Mouse (Mus musculus): ENCODE results near the gene Plgrkt. TPM values are rescaled to one million over a fixed set of nuclear protein-coding genes. Genes with fewer than 3 reads are reported as not detected.

Plgrkt gene
- polyA plus RNA-seq, 1 experiment from 2014 or later, result 68.4 TPM

GRCm38 (mm10) chr19:29365105-29365504 lies 2.1 kb downstream of the Plgrkt start:
- Histone ChIP-seq H3K4me2 (replicated peaks; ENCODE audit: low read depth, low read length) (no peak overlapping the region), H3K27me3 (ENCODE audit: control insufficient read depth, insufficient read depth, low read length) (no peaks in the 10 kb centered on the region), H3K27ac (ENCODE audit: low read depth, low read length) (no peak overlapping the region), H3K4me3 (ENCODE audit: low read depth, low read length) (no peak overlapping the region), H3K4me1 (replicated peaks; ENCODE audit: control insufficient read depth, insufficient read depth, low read length) (peaks cover 3% of the 10 kb centered on the region; the same call in 1 of the 2 replicates), H3K36me3 (ENCODE audit: control insufficient read depth, insufficient read depth, low read length) (no peaks in the 10 kb centered on the region), H3K9me3 (ENCODE audit: control insufficient read depth, low read length) (no peaks in the 10 kb centered on the region), H3K9ac (ENCODE audit: low read depth, low read length) (no peak overlapping the region)
- ATAC-seq (ENCODE audit: low FRiP score), result no peak
- WGBS, result 13% methylated on average over 3 of the region's 3 CpGs
- no peak for DNase-seq (ENCODE audit: low spot score)

- Histone ChIP-seq H3K9ac (ENCODE audit: low read depth, low read length) (no peak overlapping the region), H3K9me3 (ENCODE audit: control insufficient read depth, low read length) (no peaks in the 10 kb centered on the region), H3K4me3 (ENCODE audit: low read depth, low read length) (no peak overlapping the region), H3K36me3 (ENCODE audit: control insufficient read depth, insufficient read depth, low read length) (no peaks in the 10 kb centered on the region), H3K27me3 (ENCODE audit: control insufficient read depth, insufficient read depth, low read length) (no peaks in the 10 kb centered on the region), H3K27ac (ENCODE audit: low read depth, low read length) (no peak overlapping the region), H3K4me2 (replicated peaks; ENCODE audit: low read depth, low read length) (no peak overlapping the region), H3K4me1 (replicated peaks; ENCODE audit: control insufficient read depth, insufficient read depth, low read length) (peaks cover 3% of the 10 kb centered on the region; the same call in 1 of the 2 replicates)
- 78% methylated on average over 5 of the region's 5 CpGs for WGBS
- no peak for DNase-seq (ENCODE audit: low spot score)
- ATAC-seq (ENCODE audit: low FRiP score), result no peak
Observed at GRCm38 (mm10) chr19:29364076-29364475, 3.1 kb downstream of the Plgrkt start.

- 97% methylated on average over 7 of the region's 7 CpGs for WGBS
Observed at GRCm38 (mm10) chr19:29363557-29363956, 3.6 kb downstream of the Plgrkt start.

DNA sequence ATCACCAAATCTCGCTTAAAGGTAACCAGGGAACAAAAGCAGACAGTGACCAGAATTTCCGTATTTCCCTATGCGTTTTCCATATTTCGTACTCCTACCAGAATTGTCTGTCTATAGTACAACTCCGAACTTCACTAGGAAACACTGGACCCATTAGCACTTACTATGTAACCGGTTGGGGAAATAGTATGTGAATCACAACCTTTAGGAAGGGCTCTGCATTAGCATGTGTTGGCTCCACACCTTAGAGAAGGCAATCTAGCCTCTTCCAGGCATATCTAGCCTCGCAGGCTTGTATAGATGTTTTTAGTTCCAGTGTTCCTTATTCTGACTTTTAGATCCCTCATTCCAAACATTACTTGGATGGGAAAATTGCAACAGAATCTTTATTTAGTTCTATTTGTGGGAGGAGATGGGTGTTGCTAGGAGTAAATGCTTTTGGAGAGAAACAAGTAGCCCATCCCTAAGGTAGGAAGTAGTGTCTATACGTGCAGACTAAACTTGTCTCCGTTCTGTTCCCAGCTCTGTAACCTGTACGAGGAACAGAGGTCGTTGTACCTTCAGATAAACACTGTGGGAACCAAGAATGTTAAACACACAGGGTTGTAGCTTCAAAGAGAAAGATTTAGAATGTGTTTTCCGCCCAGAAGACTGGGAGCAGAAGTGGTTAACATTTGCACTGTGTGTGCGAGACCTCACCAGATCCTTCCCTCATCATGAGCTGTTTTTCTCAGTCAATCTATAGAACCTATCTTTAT lies 4.8 kb downstream of the Plgrkt start:
- DNase-seq (ENCODE audit: low spot score) (no peak), ATAC-seq (ENCODE audit: low FRiP score) (peak; percentile 46)
- Histone ChIP-seq H3K27me3 (ENCODE audit: control insufficient read depth, insufficient read depth, low read length) (no peaks in the 10 kb centered on the region), H3K4me1 (replicated peaks; ENCODE audit: control insufficient read depth, insufficient read depth, low read length) (peaks cover 1% of the 10 kb centered on the region; the same call in 1 of the 2 replicates), H3K4me3 (ENCODE audit: low read depth, low read length) (peak overlapping the region; percentile 52), H3K4me2 (replicated peaks; ENCODE audit: low read depth, low read length) (peak overlapping the region; percentile 65), H3K27ac (ENCODE audit: low read depth, low read length) (no peak overlapping the region), H3K9me3 (ENCODE audit: control insufficient read depth, low read length) (no peaks in the 10 kb centered on the region), H3K36me3 (ENCODE audit: control insufficient read depth, insufficient read depth, low read length) (no peaks in the 10 kb centered on the region), H3K9ac (ENCODE audit: low read depth, low read length) (peak overlapping the region; percentile 13; the same call in 1 of the 2 replicates)
- 49% methylated on average over 13 of the region's 13 CpGs for WGBS

More at GRCm38 (mm10) chr19:29363557-29363956, 3.6 kb downstream of the Plgrkt start:
- no peaks in the 10 kb centered on the region for H3K36me3 ChIP-seq (ENCODE audit: control insufficient read depth, insufficient read depth, low read length)
- no peak overlapping the region for H3K9ac ChIP-seq (ENCODE audit: low read depth, low read length)
- no peak for DNase-seq (ENCODE audit: low spot score)
- H3K4me3 ChIP-seq (ENCODE audit: low read depth, low read length), result no peak overlapping the region
- ATAC-seq (ENCODE audit: low FRiP score), result no peak
- no peak overlapping the region for H3K27ac ChIP-seq (ENCODE audit: low read depth, low read length)
- peaks cover 3% of the 10 kb centered on the region; the same call in 1 of the 2 replicates for H3K4me1 ChIP-seq (replicated peaks; ENCODE audit: control insufficient read depth, insufficient read depth, low read length)
- H3K27me3 ChIP-seq (ENCODE audit: control insufficient read depth, insufficient read depth, low read length), result no peaks in the 10 kb centered on the region
- no peak overlapping the region for H3K4me2 ChIP-seq (replicated peaks; ENCODE audit: low read depth, low read length)
- no peaks in the 10 kb centered on the region for H3K9me3 ChIP-seq (ENCODE audit: control insufficient read depth, low read length)

- WGBS, result 3% methylated on average over 33 of the region's 33 CpGs
Observed at GRCm38 (mm10) chr19:29361468-29362130, 5.6 kb downstream of the Plgrkt start.

GRCm38 (mm10) chr19:29360251-29360650 lies 6.9 kb downstream of the Plgrkt start:
- 85% methylated on average over 5 of the region's 5 CpGs for WGBS
- ATAC-seq (ENCODE audit: low FRiP score) (no peak), DNase-seq (ENCODE audit: low spot score) (no peak)
- Histone ChIP-seq H3K4me1 (replicated peaks; ENCODE audit: control insufficient read depth, insufficient read depth, low read length) (no peaks in the 10 kb centered on the region), H3K27me3 (ENCODE audit: control insufficient read depth, insufficient read depth, low read length) (no peaks in the 10 kb centered on the region), H3K4me2 (replicated peaks; ENCODE audit: low read depth, low read length) (no peak overlapping the region), H3K4me3 (ENCODE audit: low read depth, low read length) (no peak overlapping the region), H3K9me3 (ENCODE audit: control insufficient read depth, low read length) (no peaks in the 10 kb centered on the region), H3K9ac (ENCODE audit: low read depth, low read length) (0 out of 2 replicates have a peak overlapping the region, but pooled peaks have one; percentile 11), H3K27ac (ENCODE audit: low read depth, low read length) (no peak overlapping the region), H3K36me3 (ENCODE audit: control insufficient read depth, insufficient read depth, low read length) (no peaks in the 10 kb centered on the region)

More at GRCm38 (mm10) chr19:29361468-29362130, 5.6 kb downstream of the Plgrkt start:
- H3K4me3 ChIP-seq (ENCODE audit: low read depth, low read length), result peak overlapping the region; percentile 52
- H3K27me3 ChIP-seq (ENCODE audit: control insufficient read depth, insufficient read depth, low read length), result no peaks in the 10 kb centered on the region
- peak overlapping the region; percentile 71 for H3K9ac ChIP-seq (ENCODE audit: low read depth, low read length)
- no peaks in the 10 kb centered on the region for H3K4me1 ChIP-seq (replicated peaks; ENCODE audit: control insufficient read depth, insufficient read depth, low read length)
- ATAC-seq (ENCODE audit: low FRiP score) (peak; percentile 100), DNase-seq (ENCODE audit: low spot score) (peak; percentile 85)
- no peak overlapping the region for H3K27ac ChIP-seq (ENCODE audit: low read depth, low read length)
- peak overlapping the region; percentile 65 for H3K4me2 ChIP-seq (replicated peaks; ENCODE audit: low read depth, low read length)
- H3K9me3 ChIP-seq (ENCODE audit: control insufficient read depth, low read length), result no peaks in the 10 kb centered on the region
- H3K36me3 ChIP-seq (ENCODE audit: control insufficient read depth, insufficient read depth, low read length), result no peaks in the 10 kb centered on the region

DNA sequence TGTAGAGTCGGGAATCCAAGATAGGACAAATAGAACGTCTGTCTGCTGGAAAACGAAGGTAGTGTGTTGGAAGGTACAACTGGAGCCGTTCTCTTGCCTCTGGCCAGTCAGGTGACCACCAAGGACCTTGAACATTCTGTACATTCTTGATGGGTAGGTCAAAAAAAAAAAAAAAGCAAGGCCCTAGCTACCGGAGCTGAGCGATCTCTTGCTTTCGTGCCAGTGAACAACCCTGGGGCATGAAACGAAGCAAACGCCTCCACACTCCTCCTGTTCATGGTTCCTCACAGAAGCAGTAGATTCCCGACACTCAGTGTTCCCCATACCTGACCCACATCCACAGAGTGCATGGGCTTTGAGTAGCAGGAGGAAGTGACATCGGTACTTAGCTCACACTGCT lies 10.9 kb downstream of the Plgrkt start:
- H3K4me2 ChIP-seq (replicated peaks; ENCODE audit: low read depth, low read length), result no peak overlapping the region
- no peaks in the 10 kb centered on the region for H3K36me3 ChIP-seq (ENCODE audit: control insufficient read depth, insufficient read depth, low read length)
- H3K4me3 ChIP-seq (ENCODE audit: low read depth, low read length), result no peak overlapping the region
- ATAC-seq (ENCODE audit: low FRiP score) (no peak), DNase-seq (ENCODE audit: low spot score) (no peak)
- no peaks in the 10 kb centered on the region for H3K9me3 ChIP-seq (ENCODE audit: control insufficient read depth, low read length)
- H3K27ac ChIP-seq (ENCODE audit: low read depth, low read length), result no peak overlapping the region
- WGBS, result 85% methylated on average over 11 of the region's 11 CpGs
- H3K27me3 ChIP-seq (ENCODE audit: control insufficient read depth, insufficient read depth, low read length), result no peaks in the 10 kb centered on the region
- H3K9ac ChIP-seq (ENCODE audit: low read depth, low read length), result no peak overlapping the region
- no peaks in the 10 kb centered on the region for H3K4me1 ChIP-seq (replicated peaks; ENCODE audit: control insufficient read depth, insufficient read depth, low read length)

- no peak overlapping the region for H3K9ac ChIP-seq (ENCODE audit: low read depth, low read length)
- H3K36me3 ChIP-seq (ENCODE audit: control insufficient read depth, insufficient read depth, low read length), result no peaks in the 10 kb centered on the region
- H3K4me2 ChIP-seq (replicated peaks; ENCODE audit: low read depth, low read length), result peak overlapping the region; percentile 44
- no peaks in the 10 kb centered on the region for H3K27me3 ChIP-seq (ENCODE audit: control insufficient read depth, insufficient read depth, low read length)
- H3K4me1 ChIP-seq (replicated peaks; ENCODE audit: control insufficient read depth, insufficient read depth, low read length), result 0 out of 2 replicates have a peak, but pooled peaks cover 3% of the 10 kb centered on the region
- no peaks in the 10 kb centered on the region for H3K9me3 ChIP-seq (ENCODE audit: control insufficient read depth, low read length)
- 5% methylated on average over 20 of the region's 20 CpGs for WGBS
- ATAC-seq (ENCODE audit: low FRiP score) (peak; percentile 59; the same call in 1 of the 2 replicates), DNase-seq (ENCODE audit: low spot score) (peak; percentile 92)
- H3K4me3 ChIP-seq (ENCODE audit: low read depth, low read length), result peak overlapping the region; percentile 25
- no peak overlapping the region for H3K27ac ChIP-seq (ENCODE audit: low read depth, low read length)
Observed at GRCm38 (mm10) chr19:29354895-29355877, 12.0 kb downstream of the Plgrkt start.
